Mouse (Mus musculus) C2C12 (cell line): ENCODE results near the gene Chp1.

Experiments used
- CTCF ChIP-seq: IDR thresholded peaks from one replicate; pipeline ENCODE4 v1.5.1; 2011; ENCODE audit not compliant: control insufficient read depth, insufficient read depth, insufficient read length
- MYOD1 ChIP-seq: IDR thresholded peaks from one replicate; pipeline ENCODE4 v1.6.1; 2011; ENCODE audit warnings: low read depth; ENCODE audit not compliant: control insufficient read depth, insufficient read length
- USF1 ChIP-seq: IDR thresholded peaks from one replicate; pipeline ENCODE4 v1.6.1; 2011; ENCODE audit warnings: low read depth, mild to moderate bottlenecking, control low read depth, moderate library complexity

- TF ChIP-seq CTCF = no peak
- no peak for TF ChIP-seq USF1
- TF ChIP-seq MYOD1 = no peak
Observed at GRCm38 (mm10) chr2:119566182-119566855, 18.8 kb downstream of the Chp1 start.
